24 mouse cellular contexts compared by ENCODE assay signal in the genomic region with DNA sequence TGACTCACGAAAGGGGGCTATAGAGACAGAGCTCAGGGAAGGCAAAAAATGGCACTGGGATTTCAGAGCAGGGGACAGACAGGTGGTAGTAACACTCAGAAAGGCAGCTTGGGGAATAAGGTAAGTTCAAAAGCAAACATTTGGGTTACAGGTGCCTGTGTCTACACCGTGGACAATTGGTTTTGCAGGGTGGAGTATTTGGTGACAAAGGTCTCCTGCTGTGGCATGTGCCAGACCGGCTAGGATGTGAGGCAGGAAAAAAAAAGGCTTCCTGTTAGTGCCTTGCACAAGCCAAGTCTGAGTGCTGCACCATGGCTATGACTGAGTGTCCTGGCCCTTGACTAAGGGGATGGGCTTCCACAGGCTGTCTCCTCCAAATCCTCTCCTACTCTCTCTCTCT. TPM values are rescaled to one million over a fixed set of nuclear protein-coding genes. Genes with fewer than 3 reads are reported as not detected.
DNase-seq lines count a peak whose midpoint lies in the region; ATAC-seq and TF ChIP-seq lines count a peak whose summit lies in the region.
"Had no signal": no experiment of that assay in that cellular context is flagged by ENCODE, and none has a peak within 500 bp of the region (broad histone marks: within the 10 kb centered on the region; RNA-seq: fewer than 3 reads in every experiment).

No protein-coding gene starts in this region.

- no peaks in the 10 kb centered on the region for H3K9me3 ChIP-seq in intestine, postnatal 0 days (ENCODE audit: control insufficient read depth)
- H3K9me3 ChIP-seq in intestine, embryonic 16.5 days (ENCODE audit: control insufficient read depth, low read length), result no peaks in the 10 kb centered on the region
- H3K9me3 ChIP-seq in midbrain, embryonic 10.5 days (replicated peaks), result no peaks in the 10 kb centered on the region
- no peaks in the 10 kb centered on the region for H3K9me3 ChIP-seq in midbrain, postnatal 0 days (ENCODE audit: low read length)
- no peaks in the 10 kb centered on the region for H3K9me3 ChIP-seq in stomach, embryonic 16.5 days (replicated peaks; ENCODE audit: control insufficient read depth, low read length)
- H3K9me3 ChIP-seq: embryonic facial prominence, embryonic 13.5 days; forebrain, embryonic 12.5 days; heart, embryonic 12.5 days had no signal

- WGBS in intestine, postnatal 0 days, result 35% methylated on average over 3 of the region's 3 CpGs
- WGBS in intestine, embryonic 16.5 days, result 30% methylated on average over 3 of the region's 3 CpGs
- 64% methylated on average over 3 of the region's 3 CpGs for WGBS in midbrain, embryonic 10.5 days
- WGBS in midbrain, postnatal 0 days, result 46% methylated on average over 3 of the region's 3 CpGs
- WGBS in stomach, embryonic 16.5 days, result 50% methylated on average over 3 of the region's 3 CpGs
- WGBS in kidney, adult 2 months, result 54% methylated on average over 3 of the region's 3 CpGs

- TF ChIP-seq POLR2A in kidney, adult 2 months (IDR thresholded peaks at IDR 0.05; ENCODE audit: low read depth, low read length), result no peak

- no peak for TF ChIP-seq CTCF in intestine, postnatal 0 days (IDR thresholded peaks at IDR 0.05; ENCODE audit: low read depth)
- no peak for TF ChIP-seq CTCF in midbrain, postnatal 0 days (IDR thresholded peaks at IDR 0.05)
- TF ChIP-seq CTCF in kidney, adult 2 months (conservative IDR thresholded peaks at IDR 0.05; ENCODE audit: insufficient read depth, insufficient read length, low read depth, low read length), result no peak

- peaks cover 2% of the 10 kb centered on the region; the same call in 1 of the 2 replicates for H3K27me3 ChIP-seq in intestine, postnatal 0 days (replicated peaks; ENCODE audit: control insufficient read depth, insufficient read depth, low read length)
- no peaks in the 10 kb centered on the region for H3K27me3 ChIP-seq in intestine, embryonic 16.5 days (replicated peaks; ENCODE audit: control insufficient read depth, insufficient read depth, low read length)
- H3K27me3 ChIP-seq in midbrain, embryonic 10.5 days (ENCODE audit: low read depth, poor library complexity, severe bottlenecking), result peaks cover 12% of the 10 kb centered on the region
- H3K27me3 ChIP-seq in midbrain, postnatal 0 days (ENCODE audit: insufficient read depth, low read length), result no peaks in the 10 kb centered on the region
- H3K27me3 ChIP-seq in stomach, embryonic 16.5 days (ENCODE audit: control insufficient read depth, insufficient read depth, low read length), result no peaks in the 10 kb centered on the region
- H3K27me3 ChIP-seq in kidney, adult 2 months (replicated peaks; ENCODE audit: control insufficient read depth, insufficient read depth, low read length), result no peaks in the 10 kb centered on the region

- H3K9ac ChIP-seq in intestine, postnatal 0 days (ENCODE audit: low read depth, low read length), result no peak overlapping the region
- H3K9ac ChIP-seq in intestine, embryonic 16.5 days (ENCODE audit: low read depth, low read length), result no peak overlapping the region
- no peak overlapping the region for H3K9ac ChIP-seq in midbrain, postnatal 0 days (replicated peaks; ENCODE audit: low read length, poor library complexity, severe bottlenecking)
- no peak overlapping the region for H3K9ac ChIP-seq in stomach, embryonic 16.5 days (ENCODE audit: low read length)
- H3K9ac ChIP-seq: embryonic facial prominence, embryonic 13.5 days; forebrain, embryonic 12.5 days; heart, embryonic 12.5 days had no signal

- intact Hi-C loops in left cerebral cortex, postnatal 25 days (cut with DNase I), result no loop called here

- no peaks in the 10 kb centered on the region for H3K36me3 ChIP-seq in intestine, postnatal 0 days (ENCODE audit: control insufficient read depth, insufficient read depth)
- H3K36me3 ChIP-seq in intestine, embryonic 16.5 days (ENCODE audit: control insufficient read depth, insufficient read depth, low read length), result no peaks in the 10 kb centered on the region
- H3K36me3 ChIP-seq in midbrain, embryonic 10.5 days, result no peaks in the 10 kb centered on the region
- no peaks in the 10 kb centered on the region for H3K36me3 ChIP-seq in midbrain, postnatal 0 days (ENCODE audit: insufficient read depth, low read length)
- no peaks in the 10 kb centered on the region for H3K36me3 ChIP-seq in stomach, embryonic 16.5 days (ENCODE audit: control insufficient read depth, insufficient read depth, low read length)
- H3K36me3 ChIP-seq in kidney, adult 2 months (ENCODE audit: control insufficient read depth, insufficient read depth, low read length), result no peaks in the 10 kb centered on the region
- H3K36me3 ChIP-seq: embryonic facial prominence, embryonic 13.5 days; forebrain, embryonic 12.5 days; heart, embryonic 12.5 days had no signal

- H3K4me3 ChIP-seq in intestine, postnatal 0 days (ENCODE audit: low read depth, low read length), result no peak overlapping the region
- no peak overlapping the region for H3K4me3 ChIP-seq in intestine, embryonic 16.5 days (ENCODE audit: low read length)
- H3K4me3 ChIP-seq in midbrain, embryonic 10.5 days, result no peak overlapping the region
- no peak overlapping the region for H3K4me3 ChIP-seq in midbrain, postnatal 0 days (ENCODE audit: low read depth, low read length)
- H3K4me3 ChIP-seq in stomach, embryonic 16.5 days (replicated peaks; ENCODE audit: low read length), result no peak overlapping the region
- H3K4me3 ChIP-seq in kidney, adult 2 months (ENCODE audit: insufficient read depth, low read depth, low read length), result no peak overlapping the region
- H3K4me3 ChIP-seq: embryonic facial prominence, embryonic 13.5 days; forebrain, embryonic 12.5 days; heart, embryonic 12.5 days had no signal

- peak; percentile 8 for DNase-seq in midbrain, embryonic 10.5 days (ENCODE audit: low spot score)
- DNase-seq in midbrain, postnatal 0 days (ENCODE audit: low spot score), result no peak
- no peak for DNase-seq in kidney, adult 2 months
- no peak for DNase-seq in left cerebral cortex, postnatal 25 days (ENCODE audit: low spot score in 2 of 2)
- DNase-seq: adrenal gland, adult 2 months; adrenal gland, postnatal 25 days; cerebellum, adult 18-20 months; cerebellum, adult 9-11 months; cerebellum, postnatal 36 days; gastrocnemius, postnatal 25 days; heart, postnatal 36 days had no signal

- H3K27ac ChIP-seq in intestine, postnatal 0 days (ENCODE audit: low read depth, low read length), result no peak overlapping the region
- H3K27ac ChIP-seq in intestine, embryonic 16.5 days (ENCODE audit: low read length), result no peak overlapping the region
- H3K27ac ChIP-seq in midbrain, embryonic 10.5 days (replicated peaks), result no peak overlapping the region
- no peak overlapping the region for H3K27ac ChIP-seq in midbrain, postnatal 0 days (ENCODE audit: low read depth, low read length)
- H3K27ac ChIP-seq in stomach, embryonic 16.5 days (ENCODE audit: low read length), result peak overlapping the region; percentile 21; the same call in 1 of the 2 replicates
- H3K27ac ChIP-seq in kidney, adult 2 months (ENCODE audit: insufficient read depth, low read depth, low read length), result no peak overlapping the region
- H3K27ac ChIP-seq: embryonic facial prominence, embryonic 13.5 days; forebrain, embryonic 12.5 days had no signal

- H3K4me2 ChIP-seq in intestine, postnatal 0 days (replicated peaks; ENCODE audit: low read depth), result no peak overlapping the region
- no peak overlapping the region for H3K4me2 ChIP-seq in intestine, embryonic 16.5 days (ENCODE audit: low read depth, low read length)
- no peak overlapping the region for H3K4me2 ChIP-seq in midbrain, postnatal 0 days (ENCODE audit: low read depth, low read length, poor library complexity, severe bottlenecking)
- H3K4me2 ChIP-seq in stomach, embryonic 16.5 days (ENCODE audit: low read depth, low read length), result no peak overlapping the region
- H3K4me2 ChIP-seq: embryonic facial prominence, embryonic 13.5 days; forebrain, embryonic 12.5 days; heart, embryonic 12.5 days had no signal

- H3K4me1 ChIP-seq in intestine, postnatal 0 days (replicated peaks; ENCODE audit: control insufficient read depth, insufficient read depth, low read length), result no peaks in the 10 kb centered on the region
- H3K4me1 ChIP-seq in intestine, embryonic 16.5 days (ENCODE audit: control insufficient read depth, insufficient read depth, low read length), result no peaks in the 10 kb centered on the region
- peaks cover 28% of the 10 kb centered on the region for H3K4me1 ChIP-seq in midbrain, embryonic 10.5 days
- H3K4me1 ChIP-seq in midbrain, postnatal 0 days (ENCODE audit: insufficient read depth, low read length), result peaks cover 6% of the 10 kb centered on the region; the same call in 1 of the 2 replicates
- H3K4me1 ChIP-seq in stomach, embryonic 16.5 days (ENCODE audit: control insufficient read depth, insufficient read depth, low read length), result 0 out of 2 replicates have a peak, but pooled peaks cover 4% of the 10 kb centered on the region
- H3K4me1 ChIP-seq in kidney, adult 2 months (ENCODE audit: control insufficient read depth, insufficient read depth, low read length), result no peaks in the 10 kb centered on the region

- peak; percentile 54; the same call in 1 of the 2 replicates for ATAC-seq in intestine, postnatal 0 days
- ATAC-seq in intestine, embryonic 16.5 days, result no peak
- no peak for ATAC-seq in midbrain, postnatal 0 days (ENCODE audit: low FRiP score)
- peak; percentile 72; the same call in 1 of the 2 replicates for ATAC-seq in stomach, embryonic 16.5 days (ENCODE audit: insufficient read depth, low FRiP score)
- ATAC-seq: forebrain, embryonic 16.5 days; Patski had no signal

RNA-seq across cellular contexts. Expression of a gene that starts 6.0 kb away (rescaled TPM):
- polyA plus RNA-seq in intestine, postnatal 0 days (2015; fragmentation: Nextera tagmentation; extraction: Ambion mirVana), result 0.08 and 0.22 TPM in 2 replicates
- 0.04 TPM in 1 of 2 replicates, not detected in the other for polyA plus RNA-seq in intestine, embryonic 16.5 days (2015; fragmentation: Nextera tagmentation; extraction: Ambion mirVana)
- 0.14 TPM in 1 of 2 replicates, not detected in the other for polyA plus RNA-seq in midbrain, embryonic 10.5 days (2016; fragmentation: Nextera tagmentation; extraction: Ambion mirVana)
- 0.42 and 0.71 TPM in 2 replicates for total RNA-seq in midbrain, postnatal 0 days (2014; rRNA removed)
- 0.57 and 0.59 TPM in 2 replicates for polyA plus RNA-seq in midbrain, postnatal 0 days (2015; fragmentation: Nextera tagmentation; extraction: Ambion mirVana)
- 0.17 and 2.0 TPM in 2 replicates for polyA plus RNA-seq in stomach, embryonic 16.5 days (2015; fragmentation: Nextera tagmentation; extraction: Ambion mirVana)
- polyA plus RNA-seq in kidney, adult 2 months (2012; rRNA removed), result 0.12 and 4.3 TPM in 2 replicates
- total RNA-seq in left cerebral cortex, postnatal 25 days (2021), result 1 to 10 TPM; 2.3 to 2.6 TPM
- total RNA-seq: granulocyte monocyte progenitor cell, adult 5-6 weeks had no signal
- polyA plus RNA-seq: Patski had no signal

RNA-seq across cellular contexts. Expression of a gene that starts 8.0 kb away (rescaled TPM):
- not detected in 2 replicates for polyA plus RNA-seq in intestine, postnatal 0 days (2015; fragmentation: Nextera tagmentation; extraction: Ambion mirVana)
- not detected in 2 replicates for polyA plus RNA-seq in intestine, embryonic 16.5 days (2015; fragmentation: Nextera tagmentation; extraction: Ambion mirVana)
- polyA plus RNA-seq in midbrain, embryonic 10.5 days (2016; fragmentation: Nextera tagmentation; extraction: Ambion mirVana), result not detected in 2 replicates
- total RNA-seq in midbrain, postnatal 0 days (2014; rRNA removed), result 3.0 TPM in 1 of 2 replicates, not detected in the other
- 0.30 TPM in 1 of 2 replicates, not detected in the other for polyA plus RNA-seq in midbrain, postnatal 0 days (2015; fragmentation: Nextera tagmentation; extraction: Ambion mirVana)
- polyA plus RNA-seq in stomach, embryonic 16.5 days (2015; fragmentation: Nextera tagmentation; extraction: Ambion mirVana), result 0.43 TPM in 1 of 2 replicates, not detected in the other
- polyA plus RNA-seq in kidney, adult 2 months (2012; rRNA removed), result not detected in 2 replicates
- total RNA-seq in left cerebral cortex, postnatal 25 days (2021), result 1 to 10 TPM in 1 of 2 experiments, under 1 TPM in 1; 0.87 to 1.9 TPM
- total RNA-seq: adrenal gland, adult 2 months; adrenal gland, postnatal 25 days; gastrocnemius, postnatal 25 days; granulocyte monocyte progenitor cell, adult 5-6 weeks; heart, adult 8-10 months; heart, postnatal 36 days had no signal
- polyA plus RNA-seq: adrenal gland, adult 2 months; C2C12; forebrain, embryonic 12.5 days; forebrain, embryonic 16.5 days; heart, embryonic 12.5 days; heart, embryonic 16.5 days; hindbrain, embryonic 11.5 days; Patski had no signal

RNA-seq across cellular contexts. Expression of a gene that starts 50.6 kb away (rescaled TPM):
- polyA plus RNA-seq in intestine, postnatal 0 days (2015; fragmentation: Nextera tagmentation; extraction: Ambion mirVana), result 212 and 237 TPM in 2 replicates
- polyA plus RNA-seq in intestine, embryonic 16.5 days (2015; fragmentation: Nextera tagmentation; extraction: Ambion mirVana), result 165 and 182 TPM in 2 replicates
- polyA plus RNA-seq in midbrain, embryonic 10.5 days (2016; fragmentation: Nextera tagmentation; extraction: Ambion mirVana), result 149 and 156 TPM in 2 replicates
- 110 and 119 TPM in 2 replicates for total RNA-seq in midbrain, postnatal 0 days (2014; rRNA removed)
- 172 and 188 TPM in 2 replicates for polyA plus RNA-seq in midbrain, postnatal 0 days (2015; fragmentation: Nextera tagmentation; extraction: Ambion mirVana)
- polyA plus RNA-seq in stomach, embryonic 16.5 days (2015; fragmentation: Nextera tagmentation; extraction: Ambion mirVana), result 145 and 157 TPM in 2 replicates
- 139 and 160 TPM in 2 replicates for polyA plus RNA-seq in kidney, adult 2 months (2012; rRNA removed)
- 10 to 100 TPM; 63.3 to 65.0 TPM for total RNA-seq in left cerebral cortex, postnatal 25 days (2021)

RNA-seq across cellular contexts. Expression of a gene that starts 52.5 kb away (rescaled TPM):
- polyA plus RNA-seq in intestine, postnatal 0 days (2015; fragmentation: Nextera tagmentation; extraction: Ambion mirVana), result 0.03 and 0.09 TPM in 2 replicates
- polyA plus RNA-seq in intestine, embryonic 16.5 days (2015; fragmentation: Nextera tagmentation; extraction: Ambion mirVana), result 0.05 and 0.09 TPM in 2 replicates
- not detected in 2 replicates for polyA plus RNA-seq in midbrain, embryonic 10.5 days (2016; fragmentation: Nextera tagmentation; extraction: Ambion mirVana)
- total RNA-seq in midbrain, postnatal 0 days (2014; rRNA removed), result 0.22 TPM in 1 of 2 replicates, not detected in the other
- not detected in 2 replicates for polyA plus RNA-seq in midbrain, postnatal 0 days (2015; fragmentation: Nextera tagmentation; extraction: Ambion mirVana)
- 0.12 TPM in 2 replicates for polyA plus RNA-seq in stomach, embryonic 16.5 days (2015; fragmentation: Nextera tagmentation; extraction: Ambion mirVana)
- polyA plus RNA-seq in kidney, adult 2 months (2012; rRNA removed), result 0.61 and 0.78 TPM in 2 replicates
- 10 to 100 TPM in 1 of 2 experiments, 1 to 10 TPM in 1; 9.2 to 11.4 TPM for total RNA-seq in left cerebral cortex, postnatal 25 days (2021)
- total RNA-seq: granulocyte monocyte progenitor cell, adult 5-6 weeks; heart, postnatal 36 days had no signal
- polyA plus RNA-seq: forebrain, embryonic 12.5 days; forebrain, embryonic 16.5 days; heart, embryonic 16.5 days; hindbrain, embryonic 11.5 days; Patski had no signal

Comparison
In these comparisons a context has a peak if more than half of its experiments do, and no peak if none do; other contexts are left out.
1. ATAC-seq: peak in intestine, postnatal 0 days (single experiment) and stomach, embryonic 16.5 days (single experiment); none in intestine, embryonic 16.5 days (single experiment) and midbrain, postnatal 0 days (single experiment).